Mouse (Mus musculus): ENCODE results near the gene Gpr108. TPM values are rescaled to one million over a fixed set of nuclear protein-coding genes. Genes with fewer than 3 reads are reported as not detected.

The Gpr108 gene
- polyA plus RNA-seq, 1 experiment from 2014 or later = 24.5 TPM

- no peaks in the 10 kb centered on the region for H3K9me3 ChIP-seq (ENCODE audit: control insufficient read depth, low read length)
- peaks cover 18% of the 10 kb centered on the region for H3K4me1 ChIP-seq (ENCODE audit: control insufficient read depth, insufficient read depth, low read length)
- no peaks in the 10 kb centered on the region for H3K27me3 ChIP-seq (ENCODE audit: control insufficient read depth, insufficient read depth, low read length)
- no peak overlapping the region for H3K27ac ChIP-seq (ENCODE audit: low read depth, low read length)
- 4% methylated on average over 33 of the region's 33 CpGs for WGBS
- ATAC-seq (ENCODE audit: low FRiP score) (no peak), DNase-seq (ENCODE audit: low spot score, missing footprints) (peak; percentile 86)
- peaks cover 8% of the 10 kb centered on the region; the same call in 1 of the 2 replicates for H3K36me3 ChIP-seq (ENCODE audit: control insufficient read depth, insufficient read depth, low read length)
- peak overlapping the region; percentile 62 for H3K9ac ChIP-seq (ENCODE audit: low read length)
- peak overlapping the region; percentile 91 for H3K4me2 ChIP-seq
- H3K4me3 ChIP-seq (ENCODE audit: low read depth, low read length) = peak overlapping the region; percentile 63
These were observed 2.4 kb upstream of the Gpr108 start for GRCm38 (mm10) chr17:57250461-57251160.

GRCm38 (mm10) chr17:57249186-57250181, 1.2 kb upstream of the Gpr108 start, which contains the start of gene Trip10:
Gene Trip10, plus strand, starts transcription at chr17:57249455.
- under 1% methylated on average over 45 of the region's 52 CpGs for WGBS
- H3K4me2 ChIP-seq = peak within 1 kb of the TSS; percentile 91
- ATAC-seq (ENCODE audit: low FRiP score) (peak; percentile 65), DNase-seq (ENCODE audit: low spot score, missing footprints) (peak; percentile 100)
- H3K36me3 ChIP-seq (ENCODE audit: control insufficient read depth, insufficient read depth, low read length) = peaks cover 3% of the 10 kb centered on the region; the same call in 1 of the 2 replicates
- H3K4me3 ChIP-seq (ENCODE audit: low read depth, low read length) = peak within 1 kb of the TSS; percentile 63
- H3K9me3 ChIP-seq (ENCODE audit: control insufficient read depth, low read length) = no peaks in the 10 kb centered on the region
- H3K27ac ChIP-seq (ENCODE audit: low read depth, low read length) = peak within 1 kb of the TSS; percentile 52
- H3K27me3 ChIP-seq (ENCODE audit: control insufficient read depth, insufficient read depth, low read length) = no peaks in the 10 kb centered on the region
- H3K4me1 ChIP-seq (ENCODE audit: control insufficient read depth, insufficient read depth, low read length) = peaks cover 18% of the 10 kb centered on the region
- peak within 1 kb of the TSS; percentile 62 for H3K9ac ChIP-seq (ENCODE audit: low read length)

- Histone ChIP-seq H3K4me1 (ENCODE audit: control insufficient read depth, insufficient read depth, low read length) (peaks cover 18% of the 10 kb centered on the region), H3K9ac (ENCODE audit: low read length) (peak overlapping the region; percentile 56), H3K27me3 (ENCODE audit: control insufficient read depth, insufficient read depth, low read length) (no peaks in the 10 kb centered on the region), H3K4me2 (peak overlapping the region; percentile 91), H3K36me3 (ENCODE audit: control insufficient read depth, insufficient read depth, low read length) (0 out of 2 replicates have a peak, but pooled peaks cover 2% of the 10 kb centered on the region), H3K27ac (ENCODE audit: low read depth, low read length) (peak overlapping the region; percentile 52), H3K9me3 (ENCODE audit: control insufficient read depth, low read length) (no peaks in the 10 kb centered on the region), H3K4me3 (ENCODE audit: low read depth, low read length) (peak overlapping the region; percentile 63)
- DNase-seq (ENCODE audit: low spot score, missing footprints) (peak; percentile 92), ATAC-seq (ENCODE audit: low FRiP score) (no peak)
- WGBS = 13% methylated on average over 13 of the region's 13 CpGs
These were observed 525 bp upstream of the Gpr108 start for GRCm38 (mm10) chr17:57248771-57249170.

GRCm38 (mm10) chr17:57247393-57248200, 649 bp downstream of the Gpr108 start:
- no peaks in the 10 kb centered on the region for H3K27me3 ChIP-seq (ENCODE audit: control insufficient read depth, insufficient read depth, low read length)
- H3K4me1 ChIP-seq (ENCODE audit: control insufficient read depth, insufficient read depth, low read length) = peaks cover 18% of the 10 kb centered on the region
- peak; percentile 92 for ATAC-seq (ENCODE audit: low FRiP score)
- H3K4me2 ChIP-seq = peak overlapping the region; percentile 91
- H3K9ac ChIP-seq (ENCODE audit: low read length) = peak overlapping the region; percentile 81
- peak; percentile 98 for DNase-seq (ENCODE audit: low spot score, missing footprints)
- H3K27ac ChIP-seq (ENCODE audit: low read depth, low read length) = peak overlapping the region; percentile 89
- no peaks in the 10 kb centered on the region for H3K36me3 ChIP-seq (ENCODE audit: control insufficient read depth, insufficient read depth, low read length)
- no peaks in the 10 kb centered on the region for H3K9me3 ChIP-seq (ENCODE audit: control insufficient read depth, low read length)
- H3K4me3 ChIP-seq (ENCODE audit: low read depth, low read length) = peak overlapping the region; percentile 69
- under 1% methylated on average over 46 of the region's 46 CpGs for WGBS

- H3K4me1 ChIP-seq (ENCODE audit: control insufficient read depth, insufficient read depth, low read length) = peaks cover 18% of the 10 kb centered on the region
- no peaks in the 10 kb centered on the region for H3K36me3 ChIP-seq (ENCODE audit: control insufficient read depth, insufficient read depth, low read length)
- no peaks in the 10 kb centered on the region for H3K27me3 ChIP-seq (ENCODE audit: control insufficient read depth, insufficient read depth, low read length)
- H3K4me2 ChIP-seq = peak overlapping the region; percentile 73
- 4% methylated on average over 18 of the region's 18 CpGs for WGBS
- DNase-seq (ENCODE audit: low spot score, missing footprints) = no peak
- ATAC-seq (ENCODE audit: low FRiP score) = peak; percentile 5; the same call in 1 of the 2 replicates
- H3K27ac ChIP-seq (ENCODE audit: low read depth, low read length) = peak overlapping the region; percentile 89
- H3K9me3 ChIP-seq (ENCODE audit: control insufficient read depth, low read length) = no peaks in the 10 kb centered on the region
- H3K4me3 ChIP-seq (ENCODE audit: low read depth, low read length) = peak overlapping the region; percentile 69
- H3K9ac ChIP-seq (ENCODE audit: low read length) = peak overlapping the region; percentile 81
These were observed 1.4 kb downstream of the Gpr108 start for GRCm38 (mm10) chr17:57246663-57247392.

- Histone ChIP-seq H3K27me3 (ENCODE audit: control insufficient read depth, insufficient read depth, low read length) (no peaks in the 10 kb centered on the region), H3K4me2 (no peak overlapping the region), H3K9ac (ENCODE audit: low read length) (no peak overlapping the region), H3K36me3 (ENCODE audit: control insufficient read depth, insufficient read depth, low read length) (no peaks in the 10 kb centered on the region), H3K4me1 (ENCODE audit: control insufficient read depth, insufficient read depth, low read length) (peaks cover 14% of the 10 kb centered on the region), H3K4me3 (ENCODE audit: low read depth, low read length) (no peak overlapping the region), H3K27ac (ENCODE audit: low read depth, low read length) (no peak overlapping the region), H3K9me3 (ENCODE audit: control insufficient read depth, low read length) (no peaks in the 10 kb centered on the region)
- ATAC-seq (ENCODE audit: low FRiP score) (no peak), DNase-seq (ENCODE audit: low spot score, missing footprints) (no peak)
- WGBS = 91% methylated on average over 10 of the region's 10 CpGs
These were observed 2.8 kb downstream of the Gpr108 start for GRCm38 (mm10) chr17:57245311-57245929.

- Histone ChIP-seq H3K9ac (ENCODE audit: low read length) (no peak overlapping the region), H3K4me1 (ENCODE audit: control insufficient read depth, insufficient read depth, low read length) (peaks cover 10% of the 10 kb centered on the region), H3K4me3 (ENCODE audit: low read depth, low read length) (no peak overlapping the region), H3K36me3 (ENCODE audit: control insufficient read depth, insufficient read depth, low read length) (no peaks in the 10 kb centered on the region), H3K27me3 (ENCODE audit: control insufficient read depth, insufficient read depth, low read length) (no peaks in the 10 kb centered on the region), H3K4me2 (no peak overlapping the region), H3K27ac (ENCODE audit: low read depth, low read length) (no peak overlapping the region), H3K9me3 (ENCODE audit: control insufficient read depth, low read length) (no peaks in the 10 kb centered on the region)
- DNase-seq (ENCODE audit: low spot score, missing footprints) = no peak
- ATAC-seq (ENCODE audit: low FRiP score) = no peak
- WGBS = 80% methylated on average over 10 of the region's 10 CpGs
These were observed 4.4 kb downstream of the Gpr108 start for GRCm38 (mm10) chr17:57243650-57244370.

Measured in midbrain, embryonic 11.5 days (tissue).